Mouse (Mus musculus): ENCODE measurements at regions not wholly inside any gene's neighbourhood (a gene's known extent, or its start where the extent isn't known, plus 50 kb on each side); places are given as distances from the start of the nearest gene placed in this dataset.

DNA sequence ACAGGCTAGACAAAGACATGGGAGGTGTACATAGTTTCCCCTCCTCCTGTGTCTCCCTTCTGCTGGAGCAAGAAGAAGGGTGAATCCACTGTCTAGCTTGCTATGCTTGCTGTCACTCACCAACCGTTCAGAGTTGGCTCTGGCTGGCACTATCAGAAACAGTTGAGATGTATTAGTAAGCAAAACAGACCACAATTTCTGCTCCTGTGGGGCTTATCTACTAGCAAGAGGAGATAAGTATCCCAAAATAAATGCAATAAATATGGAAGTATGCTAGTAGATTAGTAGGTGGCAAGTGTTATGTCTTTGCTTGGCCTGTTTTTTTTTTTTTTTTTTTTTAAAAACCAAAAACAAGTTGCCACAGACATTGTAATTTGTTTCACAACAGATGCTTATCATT lies 147.3 kb upstream of the Opcml start:
- Histone ChIP-seq H3K9me3 (replicated peaks; ENCODE audit: insufficient read depth, low read length) (no peaks in the 10 kb centered on the region), H3K4me3 (ENCODE audit: control insufficient read depth in 1 of 2, insufficient read depth in 1 of 2, low read depth in 2 of 2, low read length in 2 of 2) (no peak overlapping the region), H3K79me2 (ENCODE audit: control insufficient read depth, insufficient read depth, low read length, poor library complexity) (no peaks in the 10 kb centered on the region), H3K4me1 (ENCODE audit: control insufficient read depth in 1 of 2, insufficient read depth in 2 of 2, low read length in 2 of 2) (peaks cover 21 to 35% of the 10 kb centered on the region in 2 experiments), H3K36me3 (ENCODE audit: control insufficient read depth in 1 of 2, insufficient read depth in 2 of 2, low read length in 2 of 2) (peaks cover 0 to 22% of the 10 kb centered on the region in 2 experiments; a peak in 2 of 4 replicates), H3K9ac (ENCODE audit: control insufficient read depth, low read depth, low read length, poor library complexity, severe bottlenecking) (no peak overlapping the region), H3K27me3 (ENCODE audit: control insufficient read depth in 1 of 2, insufficient read depth in 2 of 2, low read length in 2 of 2) (no peaks in the 10 kb centered on the region), H3K27ac (ENCODE audit: control insufficient read depth, low read depth, low read length) (peak overlapping the region; percentile 37; the same call in 1 of the 2 replicates)
- peak; percentile 58 for DNase-seq (ENCODE audit: low read depth, low spot score)
- peak; percentile 66 for TF ChIP-seq TCF12 (IDR thresholded peaks at IDR 0.05; ENCODE audit: low read depth, low read length)
- peak; percentile 32; the same call in 1 of the 2 replicates for TF ChIP-seq BHLHE40 (IDR thresholded peaks at IDR 0.05; ENCODE audit: borderline replicate concordance, low read depth, low read length)
- TF ChIP-seq TBP (IDR thresholded peaks at IDR 0.05; ENCODE audit: low read depth, low read length): no peak
- no peak for TF ChIP-seq ZKSCAN1 (IDR thresholded peaks at IDR 0.05; ENCODE audit: low read depth, low read length)
- TF ChIP-seq E2F4 (IDR thresholded peaks at IDR 0.05; ENCODE audit: borderline replicate concordance, low read depth, low read length): no peak
- TF ChIP-seq CHD2 (IDR thresholded peaks at IDR 0.05; ENCODE audit: low read length): no peak
- no peak for TF ChIP-seq MAX (IDR thresholded peaks at IDR 0.05; ENCODE audit: low read length)
- no peak for TF ChIP-seq CTCF (IDR thresholded peaks at IDR 0.05 in 2 of 3, conservative IDR thresholded peaks at IDR 0.05 in 1 of 3; ENCODE audit: control insufficient read depth in 1 of 3, insufficient read depth in 1 of 3, low read depth in 2 of 3, low read length in 3 of 3, poor library complexity in 1 of 3, severe bottlenecking in 1 of 3)
- peak; percentile 68; the same call in 1 of the 2 replicates for TF ChIP-seq MYB (IDR thresholded peaks at IDR 0.05; ENCODE audit: low read depth, low read length)
- peak; percentile 90 for TF ChIP-seq ETS1 (IDR thresholded peaks at IDR 0.05; ENCODE audit: low read depth, low read length)
- TF ChIP-seq ZMIZ1 (IDR thresholded peaks at IDR 0.05; ENCODE audit: low read depth, low read length): no peak
- TF ChIP-seq MEF2A (IDR thresholded peaks at IDR 0.05; ENCODE audit: extremely low read depth, insufficient replicate concordance, low read depth, low read length, poor library complexity, severe bottlenecking): peak; percentile 99
- no peak for TF ChIP-seq TAL1 (IDR thresholded peaks at IDR 0.05; ENCODE audit: low read length)
- peak; percentile 93 for TF ChIP-seq GATA1 (IDR thresholded peaks at IDR 0.05; ENCODE audit: low read depth, low read length)
- TF ChIP-seq SIN3A (IDR thresholded peaks at IDR 0.05; ENCODE audit: low read length): 0 out of 2 replicates have a peak, but pooled peaks have one; percentile 21
- TF ChIP-seq HCFC1 (IDR thresholded peaks at IDR 0.05; ENCODE audit: low read depth, low read length): no peak
- no peak for TF ChIP-seq SMC3 (IDR thresholded peaks at IDR 0.05; ENCODE audit: low read depth, low read length)
- TF ChIP-seq USF2 (IDR thresholded peaks at IDR 0.05; ENCODE audit: borderline replicate concordance in 1 of 2, insufficient read depth in 1 of 2, low read depth in 1 of 2, low read length in 2 of 2): no peak
- TF ChIP-seq MYC (IDR thresholded peaks at IDR 0.05; ENCODE audit: low read depth, low read length): no peak
- TF ChIP-seq JUND (IDR thresholded peaks at IDR 0.05; ENCODE audit: low read depth, low read length): no peak
- TF ChIP-seq GABPA (IDR thresholded peaks at IDR 0.05; ENCODE audit: low read depth, low read length): no peak
- no peak for TF ChIP-seq CHD1 (IDR thresholded peaks at IDR 0.05; ENCODE audit: low read depth, low read length)
- no peak for TF ChIP-seq ZC3H11A (IDR thresholded peaks at IDR 0.05; ENCODE audit: low read depth, low read length)
- peak; percentile 92 for TF ChIP-seq ZNF384 (IDR thresholded peaks at IDR 0.05; ENCODE audit: low read depth, low read length)
- TF ChIP-seq POLR2AphosphoS5 (IDR thresholded peaks at IDR 0.05; ENCODE audit: borderline replicate concordance, low read depth, low read length): no peak
- no peak for TF ChIP-seq RAD21 (IDR thresholded peaks at IDR 0.05; ENCODE audit: low read depth, low read length)
- no peak for TF ChIP-seq POLR2AphosphoS2 (IDR thresholded peaks at IDR 0.05; ENCODE audit: low read length)
- no peak for TF ChIP-seq NELFE (IDR thresholded peaks at IDR 0.05; ENCODE audit: low read depth, low read length)
- peak; percentile 59; the same call in 1 of the 2 replicates for TF ChIP-seq MAFK (IDR thresholded peaks at IDR 0.05; ENCODE audit: borderline replicate concordance, low read depth, low read length)
- TF ChIP-seq MXI1 (IDR thresholded peaks at IDR 0.05; ENCODE audit: low read depth, low read length): no peak
- TF ChIP-seq NRF1 (IDR thresholded peaks at IDR 0.05; ENCODE audit: insufficient read depth, low read depth, low read length, poor library complexity, severe bottlenecking): no peak
- TF ChIP-seq UBTF (IDR thresholded peaks at IDR 0.05; ENCODE audit: borderline replicate concordance, insufficient read depth, low read depth, low read length): no peak
- no peak for TF ChIP-seq KAT2A (conservative IDR thresholded peaks at IDR 0.05; ENCODE audit: low read depth, low read length)
- no peak for TF ChIP-seq ELF1 (IDR thresholded peaks at IDR 0.05; ENCODE audit: low read depth, low read length)
- peak; percentile 80 to 89 for TF ChIP-seq EP300 (IDR thresholded peaks at IDR 0.05; ENCODE audit: low read depth in 1 of 2, low read length in 2 of 2)
- peak; percentile 71 for TF ChIP-seq RCOR1 (IDR thresholded peaks at IDR 0.05; ENCODE audit: low read depth, low read length)
- no peak for TF ChIP-seq POLR2A (IDR thresholded peaks at IDR 0.05; ENCODE audit: control insufficient read depth in 1 of 2, insufficient read depth in 1 of 2, low read depth in 1 of 2, low read length in 2 of 2, poor library complexity in 1 of 2)
- no peak for TF ChIP-seq USF1 (IDR thresholded peaks at IDR 0.05; ENCODE audit: low read depth, low read length)
